Mouse (Mus musculus) ovary, adult 18-20 months (tissue): Measurements from ENCODE around the gene Ube3b.

Experiments used
- DNase-seq: peaks from one replicate; pipeline ENCODE4 v3.0.0; 2022; ENCODE audit warnings: low spot score, mixed read lengths

Gene Ube3b

GRCm38 (mm10) chr5:114374409-114375213, 5.8 kb upstream of the Ube3b start:
- no peak for DNase-seq

- DNase-seq: no peak
Observed at GRCm38 (mm10) chr5:114378177-114378920, 2.1 kb upstream of the Ube3b start.

GRCm38 (mm10) chr5:114378936-114379335, 1.5 kb upstream of the Ube3b start:
- no peak for DNase-seq

GRCm38 (mm10) chr5:114379763-114380162, 644 bp upstream of the Ube3b start:
- no peak for DNase-seq

GRCm38 (mm10) chr5:114381013-114381351, 575 bp downstream of the Ube3b start:
- DNase-seq: no peak

- no peak for DNase-seq
Observed at GRCm38 (mm10) chr5:114383184-114383904, 2.9 kb downstream of the Ube3b start.

GRCm38 (mm10) chr5:114384448-114384847, 4.0 kb downstream of the Ube3b start:
- DNase-seq: no peak

- DNase-seq: no peak
Observed at GRCm38 (mm10) chr5:114393169-114393568, 12.8 kb downstream of the Ube3b start.

GRCm38 (mm10) chr5:114406592-114406991, 26.2 kb downstream of the Ube3b start:
- DNase-seq: peak; percentile 46

- no peak for DNase-seq
Observed at GRCm38 (mm10) chr5:114407269-114407668, 26.9 kb downstream of the Ube3b start.

GRCm38 (mm10) chr5:114407810-114408209, 27.4 kb downstream of the Ube3b start:
- DNase-seq: no peak

- DNase-seq: no peak
Observed at GRCm38 (mm10) chr5:114408846-114409245, 28.4 kb downstream of the Ube3b start.

GRCm38 (mm10) chr5:114410429-114410828, 30.0 kb downstream of the Ube3b start:
- no peak for DNase-seq

- no peak for DNase-seq
Observed at GRCm38 (mm10) chr5:114412361-114412998, 32.1 kb downstream of the Ube3b start.

- DNase-seq: no peak
Observed at GRCm38 (mm10) chr5:114413067-114413735, 32.8 kb downstream of the Ube3b start.

GRCm38 (mm10) chr5:114415606-114416005, 35.2 kb downstream of the Ube3b start:
- no peak for DNase-seq

GRCm38 (mm10) chr5:114416855-114417254, 36.4 kb downstream of the Ube3b start:
- DNase-seq: no peak

GRCm38 (mm10) chr5:114418541-114418940, 38.1 kb downstream of the Ube3b start:
- no peak for DNase-seq

GRCm38 (mm10) chr5:114421561-114422298, 41.3 kb downstream of the Ube3b start:
- DNase-seq: no peak

GRCm38 (mm10) chr5:114422591-114422990, 42.2 kb downstream of the Ube3b start:
- DNase-seq: no peak

GRCm38 (mm10) chr5:114423961-114424360, 43.6 kb downstream of the Ube3b start:
- no peak for DNase-seq
